Mouse (Mus musculus): ENCODE results near the gene Slc25a11.

- TF ChIP-seq CTCF (IDR thresholded peaks at IDR 0.05; ENCODE audit: low read depth, low read length) (no peak), GATA1 (IDR thresholded peaks at IDR 0.05; ENCODE audit: borderline replicate concordance, low read length) (no peak), TAL1 (conservative IDR thresholded peaks at IDR 0.05; ENCODE audit: low read depth, low read length) (no peak), POLR2AphosphoS5 (IDR thresholded peaks at IDR 0.05; ENCODE audit: insufficient replicate concordance, low read depth, low read length) (no peak), GATA2 (IDR thresholded peaks at IDR 0.05; ENCODE audit: borderline replicate concordance, low read depth, low read length) (no peak)
These were observed 11.7 kb upstream of the Slc25a11 start for GRCm38 (mm10) chr11:70658942-70659341.

Data from G1E (cell line).